In the genomic region with DNA sequence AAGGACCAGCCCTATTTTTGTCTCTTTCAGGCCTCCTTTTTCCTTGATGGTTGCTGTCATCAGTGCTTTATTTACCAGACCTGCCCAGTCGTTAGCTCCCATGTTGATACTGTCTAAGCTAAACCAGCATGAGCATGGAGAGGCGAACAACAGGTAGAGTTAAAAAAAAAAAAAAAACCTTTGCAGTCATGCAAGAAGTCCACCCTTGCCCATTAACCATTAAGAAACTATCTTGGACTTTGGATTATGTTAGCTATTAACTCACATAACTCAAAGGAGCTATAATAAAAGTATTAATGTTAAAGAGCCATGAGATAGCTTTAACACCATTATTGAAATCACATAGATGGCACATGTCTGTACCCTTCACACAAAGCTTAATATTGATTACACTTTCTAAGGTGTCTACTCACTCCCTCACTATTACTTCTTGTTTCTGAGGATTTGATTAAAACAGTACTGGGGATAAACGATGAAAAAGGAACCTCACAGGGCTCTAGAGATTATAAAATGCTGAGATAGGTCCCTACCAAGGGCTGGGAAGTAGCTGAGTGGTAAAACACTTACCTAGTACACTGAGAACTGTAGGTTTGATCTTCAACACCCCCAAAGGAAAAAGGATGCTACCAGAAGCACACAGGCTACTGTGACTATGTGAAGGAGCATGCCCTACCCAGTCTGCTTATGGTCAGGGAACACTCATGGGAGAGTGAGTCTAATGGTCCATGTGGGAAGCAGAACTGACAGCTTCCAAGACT, we compare ENCODE assay signal across 18 mouse cellular contexts. TPM values are rescaled to one million over a fixed set of nuclear protein-coding genes. Genes with fewer than 3 reads are reported as not detected.
DNase-seq lines count a peak whose midpoint lies in the region; ATAC-seq and TF ChIP-seq lines count a peak whose summit lies in the region.
"Had no signal": no experiment of that assay in that cellular context is flagged by ENCODE, and none has a peak within 500 bp of the region (broad histone marks: within the 10 kb centered on the region; RNA-seq: fewer than 3 reads in every experiment).

No protein-coding gene starts in this region.

- peak; percentile 83 for ATAC-seq in intestine, embryonic 15.5 days
- peak; percentile 59 for ATAC-seq in intestine, postnatal 0 days
- ATAC-seq in forebrain, embryonic 14.5 days = no peak
- ATAC-seq: forebrain, embryonic 13.5 days had no signal

- no peak for TF ChIP-seq CTCF in intestine, postnatal 0 days (IDR thresholded peaks at IDR 0.05; ENCODE audit: low read depth)

- no peaks in the 10 kb centered on the region for H3K9me3 ChIP-seq in intestine, embryonic 15.5 days
- no peaks in the 10 kb centered on the region for H3K9me3 ChIP-seq in intestine, postnatal 0 days (ENCODE audit: control insufficient read depth)
- no peaks in the 10 kb centered on the region for H3K9me3 ChIP-seq in forebrain, embryonic 14.5 days (replicated peaks; ENCODE audit: control insufficient read depth, low read length)
- H3K9me3 ChIP-seq: forebrain, embryonic 13.5 days; hindbrain, embryonic 12.5 days had no signal

- no peaks in the 10 kb centered on the region for H3K27me3 ChIP-seq in intestine, embryonic 15.5 days (replicated peaks)
- H3K27me3 ChIP-seq in intestine, postnatal 0 days (replicated peaks; ENCODE audit: control insufficient read depth, insufficient read depth, low read length) = no peaks in the 10 kb centered on the region
- H3K27me3 ChIP-seq in forebrain, embryonic 14.5 days (replicated peaks; ENCODE audit: control insufficient read depth, insufficient read depth, low read length) = no peaks in the 10 kb centered on the region
- H3K27me3 ChIP-seq: forebrain, embryonic 13.5 days; hindbrain, embryonic 12.5 days had no signal

- H3K4me1 ChIP-seq in intestine, embryonic 15.5 days (replicated peaks) = no peaks in the 10 kb centered on the region
- no peaks in the 10 kb centered on the region for H3K4me1 ChIP-seq in intestine, postnatal 0 days (replicated peaks; ENCODE audit: control insufficient read depth, insufficient read depth, low read length)
- H3K4me1 ChIP-seq in forebrain, embryonic 14.5 days (ENCODE audit: control insufficient read depth, insufficient read depth, low read length) = no peaks in the 10 kb centered on the region
- H3K4me1 ChIP-seq: forebrain, embryonic 13.5 days; hindbrain, embryonic 12.5 days had no signal

- H3K4me2 ChIP-seq in intestine, embryonic 15.5 days (replicated peaks) = no peak overlapping the region
- no peak overlapping the region for H3K4me2 ChIP-seq in intestine, postnatal 0 days (replicated peaks; ENCODE audit: low read depth)
- H3K4me2 ChIP-seq in forebrain, embryonic 14.5 days (ENCODE audit: low read length) = no peak overlapping the region
- H3K4me2 ChIP-seq: forebrain, embryonic 13.5 days; hindbrain, embryonic 12.5 days had no signal

- H3K4me3 ChIP-seq in intestine, embryonic 15.5 days (replicated peaks) = no peak overlapping the region
- H3K4me3 ChIP-seq in intestine, postnatal 0 days (ENCODE audit: low read depth, low read length) = no peak overlapping the region
- H3K4me3 ChIP-seq in forebrain, embryonic 14.5 days (ENCODE audit: low read depth, low read length) = no peak overlapping the region
- H3K4me3 ChIP-seq: forebrain, embryonic 13.5 days; gastrocnemius, adult 2 months; hindbrain, embryonic 12.5 days had no signal

- peak; percentile 71 for DNase-seq in kidney, adult 9 months
- no peak for DNase-seq in kidney, postnatal 36 days
- no peak for DNase-seq in forebrain, embryonic 14.5 days (ENCODE audit: low spot score)
- DNase-seq in heart, adult 9 months (ENCODE audit: low spot score in 2 of 2) = no peak
- DNase-seq: adrenal gland, adult 2 months; adrenal gland, postnatal 25 days; cerebellum, adult 18-20 months; cerebellum, adult 9-11 months; cerebellum, postnatal 36 days; gastrocnemius, adult 2 months; gastrocnemius, postnatal 25 days; heart, postnatal 10 days; heart, postnatal 4 days had no signal

- peak overlapping the region; percentile 77 for H3K27ac ChIP-seq in intestine, embryonic 15.5 days
- peak overlapping the region; percentile 69 for H3K27ac ChIP-seq in intestine, postnatal 0 days (ENCODE audit: low read depth, low read length)
- no peak overlapping the region for H3K27ac ChIP-seq in forebrain, embryonic 14.5 days (ENCODE audit: low read depth, low read length)
- H3K27ac ChIP-seq: forebrain, embryonic 13.5 days; gastrocnemius, adult 2 months; hindbrain, embryonic 12.5 days had no signal

- H3K36me3 ChIP-seq in intestine, embryonic 15.5 days = no peaks in the 10 kb centered on the region
- no peaks in the 10 kb centered on the region for H3K36me3 ChIP-seq in intestine, postnatal 0 days (ENCODE audit: control insufficient read depth, insufficient read depth)
- H3K36me3 ChIP-seq in forebrain, embryonic 14.5 days (ENCODE audit: control insufficient read depth, insufficient read depth, low read length) = no peaks in the 10 kb centered on the region
- H3K36me3 ChIP-seq: hindbrain, embryonic 12.5 days had no signal

- WGBS in intestine, embryonic 15.5 days = 50% methylated on average over 3 of the region's 3 CpGs
- WGBS in intestine, postnatal 0 days = 40% methylated on average over 3 of the region's 3 CpGs
- WGBS in forebrain, embryonic 14.5 days = 73% methylated on average over 3 of the region's 3 CpGs

- no peak overlapping the region for H3K9ac ChIP-seq in intestine, embryonic 15.5 days
- H3K9ac ChIP-seq in intestine, postnatal 0 days (ENCODE audit: low read depth, low read length) = no peak overlapping the region
- H3K9ac ChIP-seq in forebrain, embryonic 14.5 days (ENCODE audit: low read length) = no peak overlapping the region
- H3K9ac ChIP-seq: forebrain, embryonic 13.5 days; hindbrain, embryonic 12.5 days had no signal

RNA-seq across cellular contexts. Expression of a gene that starts 17.9 kb away (rescaled TPM):
- 0.15 and 0.60 TPM in 2 replicates for polyA plus RNA-seq in intestine, embryonic 15.5 days (2015; fragmentation: Nextera tagmentation; extraction: Ambion mirVana)
- 1.4 and 1.5 TPM in 2 replicates for polyA plus RNA-seq in intestine, postnatal 0 days (2015; fragmentation: Nextera tagmentation; extraction: Ambion mirVana)
- polyA plus RNA-seq in forebrain, embryonic 14.5 days (2014; fragmentation: Nextera tagmentation; extraction: Ambion mirVana) = 0.10 and 0.57 TPM in 2 replicates
- polyA plus RNA-seq: embryonic facial prominence, embryonic 14.5 days; hindbrain, embryonic 12.5 days had no signal

RNA-seq across cellular contexts. Expression of a gene that starts 18.1 kb away (rescaled TPM):
- 13.1 and 15.7 TPM in 2 replicates for polyA plus RNA-seq in intestine, embryonic 15.5 days (2015; fragmentation: Nextera tagmentation; extraction: Ambion mirVana)
- polyA plus RNA-seq in intestine, postnatal 0 days (2015; fragmentation: Nextera tagmentation; extraction: Ambion mirVana) = 119 and 124 TPM in 2 replicates
- 11.3 and 11.9 TPM in 2 replicates for polyA plus RNA-seq in forebrain, embryonic 14.5 days (2014; fragmentation: Nextera tagmentation; extraction: Ambion mirVana)

RNA-seq across cellular contexts. Expression of a gene that starts 34.0 kb away (rescaled TPM):
- 145 and 158 TPM in 2 replicates for polyA plus RNA-seq in intestine, embryonic 15.5 days (2015; fragmentation: Nextera tagmentation; extraction: Ambion mirVana)
- 85.4 and 89.4 TPM in 2 replicates for polyA plus RNA-seq in intestine, postnatal 0 days (2015; fragmentation: Nextera tagmentation; extraction: Ambion mirVana)
- 235 and 236 TPM in 2 replicates for polyA plus RNA-seq in forebrain, embryonic 14.5 days (2014; fragmentation: Nextera tagmentation; extraction: Ambion mirVana)
